Mouse (Mus musculus) kidney, postnatal 0 days (tissue): ENCODE measurements around the gene Cyfip1. TPM values are rescaled to one million over a fixed set of nuclear protein-coding genes. Genes with fewer than 3 reads are reported as not detected.

ENCODE experiments used
- ATAC-seq: fragments of 200-750 bp; cut with Nextera tagmentation; replicated peaks from 2 replicates; pipeline ENCODE4 v1.8.0; 2017; ENCODE audit warnings: low read depth, moderate number of reproducible peaks, moderate TSS enrichment, moderate library complexity; ENCODE audit not compliant: low FRiP score
- DNase-seq: peaks from one replicate; pipeline ENCODE4 v3.0.0-alpha.2; 2016; ENCODE audit warnings: low spot score
- H3K27ac ChIP-seq: fragments of 300-500 bp; sonication (generic); 2 replicates; pipeline ENCODE4 v1.5.1; 2014; ENCODE audit warnings: mild to moderate bottlenecking
- H3K27me3 ChIP-seq: fragments of 300-500 bp; sonication (generic); 2 replicates; pipeline ENCODE4 v1.6.1; 2014; ENCODE audit warnings: low read length, mixed read lengths; ENCODE audit not compliant: insufficient read depth
- H3K36me3 ChIP-seq: fragments of 300-500 bp; sonication (generic); 2 replicates; pipeline ENCODE4 v1.6.1; 2014; ENCODE audit warnings: low read length, mixed read lengths; ENCODE audit not compliant: insufficient read depth
- H3K4me1 ChIP-seq: fragments of 300-500 bp; sonication (generic); replicated peaks from 2 replicates; pipeline ENCODE4 v1.6.1; 2014; ENCODE audit warnings: antibody characterized with exemption, low read length, mixed read lengths; ENCODE audit not compliant: insufficient read depth
- H3K4me2 ChIP-seq: fragments of 300-500 bp; sonication (generic); 2 replicates; pipeline ENCODE4 v1.6.1; 2014; ENCODE audit warnings: mild to moderate bottlenecking, low read length, moderate library complexity, mixed read lengths
- H3K4me3 ChIP-seq: fragments of 300-500 bp; sonication (generic); replicated peaks from 2 replicates; pipeline ENCODE4 v1.5.1; 2014; ENCODE audit warnings: low read depth, low read length
- H3K9ac ChIP-seq: fragments of 300-500 bp; sonication (generic); 2 replicates; pipeline ENCODE4 v1.6.1; 2014; ENCODE audit warnings: low read depth, low read length
- H3K9me3 ChIP-seq: fragments of 300-500 bp; sonication (generic); replicated peaks from 2 replicates; pipeline ENCODE4 v1.6.1; 2016; ENCODE audit warnings: low read length, inconsistent platforms, mixed read lengths
- CTCF ChIP-seq: IDR thresholded peaks from 2 replicates; pipeline ENCODE4 v1.5.1; 2016; ENCODE audit warnings: antibody characterized with exemption, low read depth, mild to moderate bottlenecking, moderate library complexity
- WGBS: fragments of 180-500 bp; shearing (Covaris S2); extraction: QIAGEN DNeasy Blood & Tissue Kit; methylation state at CpG from one replicate; pipeline ENCODE4 v1.1.7; 2014; 5-methylcytosine and 5-hydroxymethylcytosine counted together
- polyA plus RNA-seq: library from polyadenylated mRNA; unstranded; fragments of >200 nt; fragmentation: Nextera tagmentation; extraction: Ambion mirVana; gene quantifications from 2 replicates; pipeline ENCODE4 v1.2.1, GENCODE M21; 2015

Cyfip1 gene
- polyA plus RNA-seq, 1 experiment from 2014 or later = 64.0 TPM

- H3K27ac ChIP-seq = no peak overlapping the region
- H3K4me2 ChIP-seq = no peak overlapping the region
- H3K27me3 ChIP-seq = no peaks in the 10 kb centered on the region
- H3K4me1 ChIP-seq = 0 out of 2 replicates have a peak, but pooled peaks cover 3% of the 10 kb centered on the region
- peak; percentile 45 for DNase-seq
- no peak overlapping the region for H3K4me3 ChIP-seq
- WGBS = 87% methylated on average over 6 of the region's 6 CpGs
- H3K9me3 ChIP-seq = no peaks in the 10 kb centered on the region
- H3K9ac ChIP-seq = no peak overlapping the region
- no peak; the same call in 1 of the 2 replicates for ATAC-seq
- peaks cover 25% of the 10 kb centered on the region for H3K36me3 ChIP-seq
- TF ChIP-seq CTCF = no peak; the same call in 1 of the 2 replicates
These were observed 28.9 kb downstream of the Cyfip1 start for GRCm38 (mm10) chr7:55870340-55871020.

- ATAC-seq (0 out of 2 replicates have a peak, but pooled peaks have one; percentile 21), DNase-seq (no peak)
- 91% methylated on average over 5 of the region's 5 CpGs for WGBS
- H3K4me3 ChIP-seq = no peak overlapping the region
- no peak overlapping the region for H3K27ac ChIP-seq
- no peak overlapping the region for H3K4me2 ChIP-seq
- H3K9me3 ChIP-seq = no peaks in the 10 kb centered on the region
- H3K27me3 ChIP-seq = no peaks in the 10 kb centered on the region
- H3K4me1 ChIP-seq = 0 out of 2 replicates have a peak, but pooled peaks cover 3% of the 10 kb centered on the region
- H3K9ac ChIP-seq = no peak overlapping the region
- H3K36me3 ChIP-seq = peaks cover 30% of the 10 kb centered on the region
- TF ChIP-seq CTCF = no peak
These were observed 29.9 kb downstream of the Cyfip1 start for GRCm38 (mm10) chr7:55871476-55871875.

- 94% methylated on average over 7 of the region's 7 CpGs for WGBS
- H3K27ac ChIP-seq = no peak overlapping the region
- ATAC-seq (no peak), DNase-seq (no peak)
- TF ChIP-seq CTCF = no peak
- H3K4me2 ChIP-seq = no peak overlapping the region
- no peak overlapping the region for H3K4me3 ChIP-seq
- H3K4me1 ChIP-seq = no peaks in the 10 kb centered on the region
- no peaks in the 10 kb centered on the region for H3K27me3 ChIP-seq
- peaks cover 58% of the 10 kb centered on the region for H3K36me3 ChIP-seq
- H3K9me3 ChIP-seq = no peaks in the 10 kb centered on the region
- H3K9ac ChIP-seq = no peak overlapping the region
These were observed 33.2 kb downstream of the Cyfip1 start for GRCm38 (mm10) chr7:55874703-55875102.

DNA sequence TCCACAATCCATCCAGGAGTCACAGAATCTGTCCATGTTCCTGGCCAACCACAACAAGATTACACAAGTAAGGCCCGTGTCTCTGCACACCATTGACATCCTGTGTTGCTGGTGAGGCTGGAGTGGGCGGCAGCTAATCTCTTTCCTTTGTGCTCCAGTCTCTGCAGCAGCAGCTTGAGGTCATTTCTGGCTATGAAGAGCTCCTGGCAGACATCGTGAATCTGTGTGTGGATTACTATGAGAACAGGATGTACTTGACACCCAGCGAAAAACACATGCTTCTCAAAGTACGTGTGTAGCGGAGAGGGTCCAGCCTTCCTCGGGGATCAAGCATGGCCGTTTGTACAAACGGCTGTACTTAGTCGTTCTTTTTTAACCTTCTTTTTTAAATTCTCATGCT is 36.2 kb downstream of the Cyfip1 start:
- Histone ChIP-seq H3K9ac (no peak overlapping the region), H3K4me3 (no peak overlapping the region), H3K36me3 (peaks cover 77% of the 10 kb centered on the region), H3K27me3 (no peaks in the 10 kb centered on the region), H3K4me1 (no peaks in the 10 kb centered on the region), H3K4me2 (no peak overlapping the region), H3K9me3 (no peaks in the 10 kb centered on the region), H3K27ac (no peak overlapping the region)
- 84% methylated on average over 10 of the region's 10 CpGs for WGBS
- no peak for TF ChIP-seq CTCF
- ATAC-seq = no peak
- no peak for DNase-seq

DNA sequence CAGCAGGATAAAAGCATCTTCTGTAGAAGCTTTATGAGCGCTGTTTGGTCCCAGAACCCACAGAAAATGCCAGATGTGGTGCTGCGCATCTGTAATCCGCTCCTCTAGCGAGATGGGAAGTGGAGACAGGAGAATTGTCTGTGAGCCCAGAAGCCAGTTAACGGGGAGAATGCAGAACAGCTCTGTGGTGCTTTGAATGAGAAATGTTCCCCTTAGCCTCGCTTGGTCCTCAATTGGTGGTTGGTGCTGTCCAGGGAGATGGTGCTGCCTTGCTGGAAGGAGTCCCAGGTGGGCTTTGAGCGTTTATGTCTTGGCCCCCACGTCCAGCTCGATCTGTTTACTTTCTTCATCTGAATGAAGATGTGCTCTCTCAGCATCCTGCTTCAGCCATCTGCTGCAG is 39.3 kb downstream of the Cyfip1 start:
- ATAC-seq (no peak), DNase-seq (no peak)
- WGBS = 88% methylated on average over 9 of the region's 9 CpGs
- no peak overlapping the region for H3K9ac ChIP-seq
- no peak overlapping the region for H3K4me2 ChIP-seq
- H3K9me3 ChIP-seq = no peaks in the 10 kb centered on the region
- no peaks in the 10 kb centered on the region for H3K4me1 ChIP-seq
- no peak for TF ChIP-seq CTCF
- no peak overlapping the region for H3K27ac ChIP-seq
- peaks cover 62% of the 10 kb centered on the region for H3K36me3 ChIP-seq
- H3K27me3 ChIP-seq = no peaks in the 10 kb centered on the region
- H3K4me3 ChIP-seq = no peak overlapping the region

- Histone ChIP-seq H3K9ac (no peak overlapping the region), H3K27me3 (no peaks in the 10 kb centered on the region), H3K27ac (no peak overlapping the region), H3K4me2 (no peak overlapping the region), H3K9me3 (no peaks in the 10 kb centered on the region), H3K4me1 (no peaks in the 10 kb centered on the region), H3K4me3 (no peak overlapping the region), H3K36me3 (peaks cover 37% of the 10 kb centered on the region)
- WGBS = 90% methylated on average over 4 of the region's 4 CpGs
- TF ChIP-seq CTCF = no peak
- DNase-seq = no peak
- no peak for ATAC-seq
These were observed 47.1 kb downstream of the Cyfip1 start for GRCm38 (mm10) chr7:55888603-55889002.
